Mouse (Mus musculus) stomach, embryonic 16.5 days (tissue): ENCODE measurements around the gene Gm28043. TPM values are rescaled to one million over a fixed set of nuclear protein-coding genes. Genes with fewer than 3 reads are reported as not detected.
A peak's percentile ranks its signal among the peaks of the same experiment; 100 is the strongest.

Source experiments
- ATAC-seq: fragments of 200-750 bp; cut with Nextera tagmentation; 2 replicates; pipeline ENCODE4 v1.8.0; 2017; ENCODE audit warnings: moderate number of reproducible peaks, moderate TSS enrichment; ENCODE audit not compliant: insufficient read depth, low FRiP score
- H3K27ac ChIP-seq: fragments of 300-500 bp; sonication (generic); 2 replicates; pipeline ENCODE4 v1.5.1; 2014; ENCODE audit warnings: low read length
- H3K27me3 ChIP-seq: fragments of 300-500 bp; sonication (generic); 2 replicates; pipeline ENCODE4 v1.6.1; 2014; ENCODE audit warnings: low read length, control low read depth, mixed read lengths; ENCODE audit not compliant: control insufficient read depth, insufficient read depth
- H3K36me3 ChIP-seq: fragments of 300-500 bp; sonication (generic); 2 replicates; pipeline ENCODE4 v1.6.1; 2014; ENCODE audit warnings: low read length; ENCODE audit not compliant: control insufficient read depth, insufficient read depth
- H3K4me1 ChIP-seq: fragments of 300-500 bp; sonication (generic); 2 replicates; pipeline ENCODE4 v1.6.1; 2014; ENCODE audit warnings: low read length, control low read depth, mixed read lengths; ENCODE audit not compliant: control insufficient read depth, insufficient read depth
- H3K4me2 ChIP-seq: fragments of 300-500 bp; sonication (generic); 2 replicates; pipeline ENCODE4 v1.6.1; 2014; ENCODE audit warnings: low read depth, low read length, mixed read lengths
- H3K4me3 ChIP-seq: fragments of 300-500 bp; sonication (generic); replicated peaks from 2 replicates; pipeline ENCODE4 v1.5.1; 2014; ENCODE audit warnings: mild to moderate bottlenecking, low read length
- H3K9ac ChIP-seq: fragments of 300-500 bp; sonication (generic); 2 replicates; pipeline ENCODE4 v1.6.1; 2014; ENCODE audit warnings: low read length
- H3K9me3 ChIP-seq: fragments of 300-500 bp; sonication (generic); replicated peaks from 2 replicates; pipeline ENCODE4 v1.6.1; 2016; ENCODE audit warnings: low read length, control low read depth; ENCODE audit not compliant: control insufficient read depth
- WGBS: fragments of 180-500 bp; shearing (Covaris S2); extraction: QIAGEN DNeasy Blood & Tissue Kit; methylation state at CpG from one replicate; pipeline ENCODE4 v1.1.7; 2014; 5-methylcytosine and 5-hydroxymethylcytosine counted together
- polyA plus RNA-seq: library from polyadenylated mRNA; unstranded; fragments of >200 nt; fragmentation: Nextera tagmentation; extraction: Ambion mirVana; gene quantifications from 2 replicates; pipeline ENCODE4 v1.2.1, GENCODE M21; 2015

The Gm28043 gene
- polyA plus RNA-seq, 1 experiment from 2014 or later = 3.1 TPM

DNA sequence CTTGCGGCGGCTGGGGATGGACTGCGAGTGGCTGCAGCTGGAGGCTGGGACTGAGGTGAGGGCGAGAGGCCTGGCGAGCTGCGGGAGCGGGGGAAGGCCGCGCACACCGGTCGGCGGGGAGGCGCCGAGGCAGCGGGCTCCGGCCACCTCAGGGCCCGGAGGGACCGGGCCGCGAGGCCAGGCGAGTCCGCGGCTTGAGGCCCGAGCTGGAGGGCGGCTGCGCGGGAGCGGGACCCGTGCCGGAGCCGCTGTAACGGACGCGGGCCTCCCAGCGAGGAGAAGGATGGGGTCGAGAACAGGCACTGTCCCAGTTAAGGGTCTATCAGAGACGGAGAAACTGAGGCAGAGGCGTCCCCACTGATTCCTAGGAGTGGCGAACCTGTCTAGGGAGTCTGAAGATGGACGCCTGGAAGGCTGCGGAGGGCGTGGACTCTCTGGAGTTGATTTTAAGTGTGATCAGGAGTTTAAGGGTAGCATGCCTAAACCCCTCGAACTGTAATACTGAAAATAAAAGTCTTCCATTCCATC is 412 bp downstream of the Gm28043 start:
- H3K4me2 ChIP-seq = peak overlapping the region; percentile 90
- H3K4me3 ChIP-seq = peak overlapping the region; percentile 92
- peak; percentile 45; the same call in 1 of the 2 replicates for ATAC-seq
- under 1% methylated on average over 43 of the region's 43 CpGs for WGBS
- peak overlapping the region; percentile 99 for H3K9ac ChIP-seq
- H3K27me3 ChIP-seq = no peaks in the 10 kb centered on the region
- H3K4me1 ChIP-seq = peaks cover 23% of the 10 kb centered on the region
- peak overlapping the region; percentile 96 for H3K27ac ChIP-seq
- no peaks in the 10 kb centered on the region for H3K36me3 ChIP-seq
- H3K9me3 ChIP-seq = no peaks in the 10 kb centered on the region

DNA sequence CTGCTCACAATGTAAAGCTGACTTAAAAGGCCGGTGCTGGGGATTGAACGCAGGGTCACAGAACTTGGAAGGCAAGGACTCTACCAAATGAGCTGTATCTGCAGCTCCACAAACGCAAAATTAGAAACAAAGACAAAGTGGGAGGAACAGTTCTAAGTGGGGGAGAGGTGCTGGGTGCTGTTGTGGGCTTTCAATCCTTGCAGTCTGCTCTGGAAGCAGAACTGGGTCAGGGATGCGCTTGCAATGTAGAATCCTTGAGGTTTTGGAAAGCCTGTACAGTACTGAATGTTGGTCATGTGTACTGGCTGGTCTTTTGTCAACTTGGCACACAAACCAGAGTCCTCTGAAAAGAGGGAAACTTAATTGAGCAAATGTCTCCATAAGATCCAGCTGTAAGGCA is 940 bp downstream of the Gm28043 start:
- Histone ChIP-seq H3K27me3 (no peaks in the 10 kb centered on the region), H3K9me3 (no peaks in the 10 kb centered on the region), H3K4me3 (peak overlapping the region; percentile 92), H3K4me2 (peak overlapping the region; percentile 90), H3K27ac (0 out of 2 replicates have a peak overlapping the region, but pooled peaks have one; percentile 96), H3K36me3 (no peaks in the 10 kb centered on the region), H3K4me1 (peaks cover 23% of the 10 kb centered on the region), H3K9ac (peak overlapping the region; percentile 99)
- no peak for ATAC-seq
- 7% methylated on average over 4 of the region's 4 CpGs for WGBS

DNA sequence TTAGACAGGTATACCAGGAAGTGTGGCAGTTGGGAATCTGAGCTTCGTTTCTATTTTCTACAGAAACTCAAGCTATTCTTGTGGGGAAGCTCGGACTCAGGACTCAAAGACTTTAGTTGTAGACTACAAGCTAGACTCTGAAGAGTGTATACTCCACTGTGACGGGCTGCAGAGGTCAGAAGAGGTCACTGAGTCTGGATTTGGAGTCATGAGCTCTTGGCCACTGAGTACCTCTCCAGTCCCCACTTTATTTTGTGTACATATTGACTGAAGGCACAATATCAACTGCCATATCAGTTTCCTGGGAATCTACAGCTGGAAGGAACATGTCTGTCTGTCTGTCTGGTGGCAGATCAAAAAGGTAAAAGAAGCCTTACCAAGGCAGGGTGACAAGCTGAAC is 4.6 kb downstream of the Gm28043 start:
- Histone ChIP-seq H3K36me3 (0 out of 2 replicates have a peak, but pooled peaks cover 5% of the 10 kb centered on the region), H3K4me3 (no peak overlapping the region), H3K9ac (no peak overlapping the region), H3K4me1 (peaks cover 20% of the 10 kb centered on the region), H3K4me2 (no peak overlapping the region), H3K9me3 (no peaks in the 10 kb centered on the region), H3K27me3 (no peaks in the 10 kb centered on the region), H3K27ac (no peak overlapping the region)
- 79% methylated on average over 3 of the region's 3 CpGs for WGBS
- no peak for ATAC-seq

DNA sequence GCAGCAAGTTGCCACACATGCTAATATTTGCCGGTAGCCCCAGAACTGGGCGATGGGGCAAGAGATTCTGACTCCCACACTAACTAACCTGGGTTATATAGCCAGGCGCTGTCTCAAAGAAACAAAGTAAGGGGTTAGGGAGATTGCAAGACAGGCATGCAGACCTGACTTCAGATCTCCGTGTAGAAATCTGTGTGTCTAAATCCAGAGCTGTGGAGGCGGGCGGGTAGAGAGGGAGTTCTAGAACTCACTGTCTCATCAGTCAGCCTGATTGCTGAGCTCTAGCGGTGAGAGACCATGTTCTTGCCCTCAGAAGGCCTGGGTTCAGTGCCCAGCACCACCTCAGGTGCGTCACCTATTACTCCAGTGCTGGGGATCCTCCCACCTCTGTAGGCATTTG is 8.8 kb downstream of the Gm28043 start:
- Histone ChIP-seq H3K9me3 (no peaks in the 10 kb centered on the region), H3K9ac (no peak overlapping the region), H3K4me2 (no peak overlapping the region), H3K4me3 (no peak overlapping the region), H3K27ac (no peak overlapping the region), H3K36me3 (0 out of 2 replicates have a peak, but pooled peaks cover 8% of the 10 kb centered on the region), H3K4me1 (no peaks in the 10 kb centered on the region), H3K27me3 (no peaks in the 10 kb centered on the region)
- WGBS = 86% methylated on average over 8 of the region's 8 CpGs
- ATAC-seq = no peak

DNA sequence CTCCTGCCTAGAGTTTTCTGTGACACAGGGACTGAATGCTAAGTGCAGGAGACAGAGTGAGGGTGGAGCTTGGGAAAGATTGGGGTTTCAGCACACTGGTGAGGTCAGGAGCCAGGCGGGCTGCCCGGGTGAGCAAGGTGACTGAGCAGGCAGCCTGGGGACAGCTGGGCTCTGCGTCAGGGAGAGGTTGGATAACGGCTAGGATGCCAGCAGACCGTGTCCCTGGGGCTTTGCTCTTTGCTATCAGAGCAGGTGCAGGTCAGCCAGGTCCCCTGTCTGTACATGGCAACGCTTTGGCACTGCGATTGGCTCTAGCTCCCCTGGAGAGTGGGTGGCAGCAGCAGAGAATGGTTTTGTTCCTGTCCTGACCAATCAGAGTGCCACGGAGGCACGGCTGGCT is 12.6 kb downstream of the Gm28043 start:
- WGBS = 94% methylated on average over 9 of the region's 9 CpGs
- no peak for ATAC-seq
- Histone ChIP-seq H3K4me2 (no peak overlapping the region), H3K4me1 (no peaks in the 10 kb centered on the region), H3K4me3 (no peak overlapping the region), H3K9me3 (no peaks in the 10 kb centered on the region), H3K27me3 (no peaks in the 10 kb centered on the region), H3K27ac (no peak overlapping the region), H3K9ac (no peak overlapping the region), H3K36me3 (peaks cover 20% of the 10 kb centered on the region)

DNA sequence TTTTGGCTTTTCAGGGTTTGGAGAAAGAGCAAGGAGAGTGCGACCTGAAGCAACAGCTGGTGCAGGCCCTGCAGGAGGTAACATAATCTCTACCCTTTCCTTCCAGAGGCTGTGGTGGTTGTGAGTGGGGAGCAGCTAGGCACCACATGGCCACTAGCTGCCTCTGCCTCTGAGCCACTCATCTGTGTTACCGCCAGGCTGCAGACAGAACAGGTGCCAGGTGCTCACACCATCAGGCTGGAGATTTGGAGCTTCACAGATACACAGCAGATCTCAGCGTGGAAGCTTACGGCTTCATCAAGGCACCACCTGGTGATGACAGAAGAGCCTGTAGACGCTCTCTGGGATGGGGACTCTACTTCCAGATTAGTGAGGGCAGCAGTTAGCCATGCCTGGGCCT is 14.3 kb downstream of the Gm28043 start:
- Histone ChIP-seq H3K27ac (no peak overlapping the region), H3K4me1 (no peaks in the 10 kb centered on the region), H3K36me3 (peaks cover 15% of the 10 kb centered on the region), H3K27me3 (no peaks in the 10 kb centered on the region), H3K9me3 (no peaks in the 10 kb centered on the region), H3K4me3 (no peak overlapping the region), H3K4me2 (no peak overlapping the region), H3K9ac (no peak overlapping the region)
- ATAC-seq = no peak
- 83% methylated on average over 5 of the region's 5 CpGs for WGBS

DNA sequence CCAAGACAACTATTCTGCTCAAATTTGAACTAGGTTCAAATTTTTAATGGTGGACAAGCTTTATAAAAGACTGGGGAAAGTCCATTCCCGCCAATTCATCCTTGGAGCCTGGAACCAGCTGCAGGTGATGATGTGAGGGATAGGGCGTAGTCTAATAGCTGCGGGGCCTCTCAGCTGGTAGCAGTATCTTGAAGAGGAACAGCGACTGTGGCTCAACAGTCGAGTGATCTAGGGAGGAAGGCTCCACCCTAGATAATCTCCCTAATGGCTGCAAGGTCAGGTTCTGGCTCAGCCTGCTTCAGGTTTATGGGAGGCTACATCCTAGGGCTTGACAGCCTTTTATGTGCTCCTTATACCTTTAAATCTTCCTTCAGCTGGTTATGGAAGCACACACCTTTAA is 14.9 kb downstream of the Gm28043 start:
- Histone ChIP-seq H3K27ac (no peak overlapping the region), H3K9me3 (no peaks in the 10 kb centered on the region), H3K36me3 (peaks cover 15% of the 10 kb centered on the region), H3K4me3 (no peak overlapping the region), H3K27me3 (no peaks in the 10 kb centered on the region), H3K4me2 (no peak overlapping the region), H3K9ac (no peak overlapping the region), H3K4me1 (no peaks in the 10 kb centered on the region)
- ATAC-seq = no peak
- WGBS = 81% methylated on average over 5 of the region's 5 CpGs

DNA sequence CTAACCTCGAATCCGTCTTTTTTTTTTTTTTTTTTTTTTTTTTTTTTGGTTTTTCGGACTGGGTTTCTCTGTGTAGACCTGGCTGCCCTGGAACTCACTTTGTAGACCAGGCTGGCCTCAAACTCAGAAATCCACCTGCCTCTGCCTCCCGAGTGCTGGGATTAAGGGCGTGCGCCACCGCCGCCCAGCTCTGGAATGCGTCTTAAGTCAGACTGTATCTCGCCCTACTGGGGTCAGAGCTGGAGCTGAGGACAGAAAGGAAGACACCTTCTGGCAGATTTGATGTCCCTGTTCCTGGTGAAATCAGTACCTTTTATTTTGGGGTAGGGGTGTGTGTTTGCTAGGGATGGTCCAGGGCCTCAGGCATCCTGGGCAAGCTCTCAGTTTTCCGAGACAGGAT is 17.6 kb downstream of the Gm28043 start:
- Histone ChIP-seq H3K36me3 (peaks cover 18% of the 10 kb centered on the region), H3K9ac (no peak overlapping the region), H3K9me3 (no peaks in the 10 kb centered on the region), H3K4me2 (no peak overlapping the region), H3K27ac (no peak overlapping the region), H3K4me1 (no peaks in the 10 kb centered on the region), H3K4me3 (no peak overlapping the region), H3K27me3 (no peaks in the 10 kb centered on the region)
- WGBS = 94% methylated on average over 11 of the region's 11 CpGs
- no peak for ATAC-seq

DNA sequence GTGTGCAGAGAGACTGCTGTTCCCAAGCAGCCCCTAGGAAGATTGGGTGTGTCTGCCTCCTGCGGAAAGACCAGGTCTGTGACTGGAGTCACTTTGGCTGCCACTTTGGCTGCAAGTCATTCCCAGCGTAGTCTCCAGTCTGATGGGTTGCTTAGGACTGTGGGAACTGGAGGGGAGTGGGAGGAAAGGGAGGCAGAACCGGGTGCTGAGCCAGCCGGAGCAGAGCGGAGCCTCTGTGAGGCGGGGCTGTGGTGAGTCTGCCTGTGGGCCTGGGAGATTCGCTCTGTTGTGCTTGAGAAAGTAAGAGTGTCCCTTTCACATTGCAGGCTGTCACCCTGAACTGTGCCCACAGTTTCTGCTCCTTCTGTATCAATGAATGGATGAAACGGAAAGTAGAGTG is 20.8 kb downstream of the Gm28043 start:
- Histone ChIP-seq H3K27ac (no peak overlapping the region), H3K4me1 (no peaks in the 10 kb centered on the region), H3K27me3 (no peaks in the 10 kb centered on the region), H3K36me3 (peaks cover 20% of the 10 kb centered on the region), H3K4me2 (no peak overlapping the region), H3K4me3 (no peak overlapping the region), H3K9me3 (no peaks in the 10 kb centered on the region), H3K9ac (no peak overlapping the region)
- no peak for ATAC-seq
- WGBS = 90% methylated on average over 8 of the region's 8 CpGs
